Mouse (Mus musculus) midbrain, embryonic 10.5 days (tissue): Measurements from ENCODE around the gene Gm36210. TPM values are rescaled to one million over a fixed set of nuclear protein-coding genes. Genes with fewer than 3 reads are reported as not detected.

Experiments used
- DNase-seq: peaks from one replicate; pipeline ENCODE4 v3.0.0-alpha.2; 2017; ENCODE audit warnings: low spot score
- H3K27ac ChIP-seq: fragments of 300-500 bp; sonication (generic); replicated peaks from 2 replicates; pipeline ENCODE4 v1.5.1; 2016; ENCODE audit warnings: mild to moderate bottlenecking
- H3K27me3 ChIP-seq: fragments of 300-500 bp; sonication (generic); 2 replicates; pipeline ENCODE4 v1.6.1; 2016; ENCODE audit warnings: low read depth, mild to moderate bottlenecking; ENCODE audit not compliant: poor library complexity, severe bottlenecking
- H3K36me3 ChIP-seq: fragments of 300-500 bp; sonication (generic); 2 replicates; pipeline ENCODE4 v1.6.1; 2016; ENCODE audit warnings: mild to moderate bottlenecking, moderate library complexity
- H3K4me1 ChIP-seq: fragments of 300-500 bp; sonication (generic); 2 replicates; pipeline ENCODE4 v1.6.1; 2016
- H3K4me3 ChIP-seq: fragments of 300-500 bp; sonication (generic); 2 replicates; pipeline ENCODE4 v1.5.1; 2016; ENCODE audit warnings: mild to moderate bottlenecking, moderate library complexity
- H3K9me3 ChIP-seq: fragments of 300-500 bp; sonication (generic); replicated peaks from 2 replicates; pipeline ENCODE4 v1.6.1; 2016; ENCODE audit warnings: mild to moderate bottlenecking
- WGBS: fragments of 180-500 bp; shearing (Covaris S2); methylation state at CpG from one replicate; pipeline ENCODE4 v1.1.7; 2016; 5-methylcytosine and 5-hydroxymethylcytosine counted together
- polyA plus RNA-seq: library from polyadenylated mRNA; unstranded; fragments of >200 nt; fragmentation: Nextera tagmentation; extraction: Ambion mirVana; gene quantifications from 2 replicates; pipeline ENCODE4 v1.2.1, GENCODE M21; 2016

The Gm36210 gene
- polyA plus RNA-seq, 1 experiment from 2014 or later, result not detected

- no peaks in the 10 kb centered on the region for H3K27me3 ChIP-seq
Measured at GRCm38 (mm10) chr7:4920976-4921823, 14.9 kb upstream of the Gm36210 start.

GRCm38 (mm10) chr7:4920496-4920895 lies 14.2 kb upstream of the Gm36210 start:
- Histone ChIP-seq H3K36me3 (peaks cover 45% of the 10 kb centered on the region), H3K4me3 (0 out of 2 replicates have a peak overlapping the region, but pooled peaks have one; percentile 59), H3K27ac (peak overlapping the region; percentile 94), H3K4me1 (peaks cover 81% of the 10 kb centered on the region), H3K9me3 (no peaks in the 10 kb centered on the region), H3K27me3 (no peaks in the 10 kb centered on the region)
- DNase-seq, result no peak
- 89% methylated on average over 19 of the region's 19 CpGs for WGBS

More at GRCm38 (mm10) chr7:4920976-4921823, 14.9 kb upstream of the Gm36210 start:
- Histone ChIP-seq H3K4me3 (peak overlapping the region; percentile 59; the same call in 1 of the 2 replicates), H3K9me3 (no peaks in the 10 kb centered on the region), H3K4me1 (peaks cover 82% of the 10 kb centered on the region), H3K27ac (peak overlapping the region; percentile 94), H3K36me3 (peaks cover 45% of the 10 kb centered on the region)
- WGBS, result 64% methylated on average over 23 of the region's 23 CpGs
- no peak for DNase-seq

- 0 out of 2 replicates have a peak overlapping the region, but pooled peaks have one; percentile 7 for H3K4me3 ChIP-seq
- no peak for DNase-seq
- H3K9me3 ChIP-seq, result no peaks in the 10 kb centered on the region
- H3K4me1 ChIP-seq, result peaks cover 76% of the 10 kb centered on the region
- H3K27me3 ChIP-seq, result no peaks in the 10 kb centered on the region
- peaks cover 45% of the 10 kb centered on the region for H3K36me3 ChIP-seq
- WGBS, result 90% methylated on average over 21 of the region's 21 CpGs
- no peak overlapping the region for H3K27ac ChIP-seq
Measured at GRCm38 (mm10) chr7:4919971-4920370, 13.7 kb upstream of the Gm36210 start.

- Histone ChIP-seq H3K27me3 (no peaks in the 10 kb centered on the region), H3K36me3 (peaks cover 45% of the 10 kb centered on the region), H3K9me3 (no peaks in the 10 kb centered on the region), H3K4me3 (peak overlapping the region; percentile 7; the same call in 1 of the 2 replicates), H3K27ac (0 out of 2 replicates have a peak overlapping the region, but pooled peaks have one; percentile 46), H3K4me1 (peaks cover 74% of the 10 kb centered on the region)
- no peak for DNase-seq
- WGBS, result 83% methylated on average over 21 of the region's 21 CpGs
Measured at GRCm38 (mm10) chr7:4919096-4919495, 12.8 kb upstream of the Gm36210 start.

- H3K27me3 ChIP-seq, result no peaks in the 10 kb centered on the region
- H3K4me3 ChIP-seq, result 0 out of 2 replicates have a peak overlapping the region, but pooled peaks have one; percentile 7
- no peak overlapping the region for H3K27ac ChIP-seq
- peaks cover 45% of the 10 kb centered on the region for H3K36me3 ChIP-seq
- peaks cover 71% of the 10 kb centered on the region for H3K4me1 ChIP-seq
- H3K9me3 ChIP-seq, result no peaks in the 10 kb centered on the region
- 92% methylated on average over 15 of the region's 15 CpGs for WGBS
- DNase-seq, result no peak
Measured at GRCm38 (mm10) chr7:4918681-4919080, 12.4 kb upstream of the Gm36210 start.

- Histone ChIP-seq H3K36me3 (peaks cover 45% of the 10 kb centered on the region), H3K27ac (no peak overlapping the region), H3K4me3 (peak overlapping the region; percentile 7; the same call in 1 of the 2 replicates), H3K9me3 (no peaks in the 10 kb centered on the region), H3K4me1 (peaks cover 59% of the 10 kb centered on the region), H3K27me3 (no peaks in the 10 kb centered on the region)
- no peak for DNase-seq
- whole genome bisulfite sequencing, result 93% methylated on average over 2 of the region's 2 CpGs
Measured at GRCm38 (mm10) chr7:4917494-4917893, 11.2 kb upstream of the Gm36210 start.

GRCm38 (mm10) chr7:4915669-4916416 lies 9.5 kb upstream of the Gm36210 start:
- H3K27me3 ChIP-seq, result no peaks in the 10 kb centered on the region
- 28% methylated on average over 14 of the region's 14 CpGs for WGBS
- peak; percentile 27 for DNase-seq

GRCm38 (mm10) chr7:4915007-4915665 lies 8.8 kb upstream of the Gm36210 start, which contains the start of gene Zfp628:
Gene Zfp628, plus strand, starts transcription at chr7:4915217.
- peak within 1 kb of the TSS; percentile 83 for H3K4me3 ChIP-seq
- no peaks in the 10 kb centered on the region for H3K9me3 ChIP-seq
- under 1% methylated on average over 52 of the region's 56 CpGs for WGBS
- peak within 1 kb of the TSS; percentile 99 for H3K27ac ChIP-seq
- DNase-seq, result peak; percentile 93
- H3K4me1 ChIP-seq, result peaks cover 36% of the 10 kb centered on the region
- H3K27me3 ChIP-seq, result no peaks in the 10 kb centered on the region
- H3K36me3 ChIP-seq, result peaks cover 31% of the 10 kb centered on the region

More at GRCm38 (mm10) chr7:4915669-4916416, 9.5 kb upstream of the Gm36210 start:
- Histone ChIP-seq H3K27ac (peak overlapping the region; percentile 99), H3K36me3 (peaks cover 38% of the 10 kb centered on the region), H3K4me3 (peak overlapping the region; percentile 83), H3K9me3 (no peaks in the 10 kb centered on the region), H3K4me1 (peaks cover 42% of the 10 kb centered on the region)

- no peak for DNase-seq
- Histone ChIP-seq H3K36me3 (peaks cover 2% of the 10 kb centered on the region), H3K4me1 (peaks cover 25% of the 10 kb centered on the region), H3K27ac (no peak overlapping the region), H3K4me3 (no peak overlapping the region), H3K27me3 (no peaks in the 10 kb centered on the region), H3K9me3 (no peaks in the 10 kb centered on the region)
- 62% methylated on average over 5 of the region's 5 CpGs for WGBS
Measured at GRCm38 (mm10) chr7:4912248-4912647, 5.9 kb upstream of the Gm36210 start.

- DNase-seq, result peak; percentile 76
- H3K4me1 ChIP-seq, result peaks cover 18% of the 10 kb centered on the region
- no peaks in the 10 kb centered on the region for H3K27me3 ChIP-seq
- no peaks in the 10 kb centered on the region for H3K9me3 ChIP-seq
- 36% methylated on average over 9 of the region's 9 CpGs for WGBS
- no peak overlapping the region for H3K4me3 ChIP-seq
- no peaks in the 10 kb centered on the region for H3K36me3 ChIP-seq
- no peak overlapping the region for H3K27ac ChIP-seq
Measured at GRCm38 (mm10) chr7:4911561-4911960, 5.2 kb upstream of the Gm36210 start.

GRCm38 (mm10) chr7:4902404-4902803 lies 3.9 kb downstream of the Gm36210 start:
- H3K27ac ChIP-seq, result no peak overlapping the region
- DNase-seq, result no peak
- WGBS, result 91% methylated on average over 9 of the region's 9 CpGs

GRCm38 (mm10) chr7:4901171-4901570 lies 5.1 kb downstream of the Gm36210 start:
- Histone ChIP-seq H3K27me3 (peaks cover 26% of the 10 kb centered on the region), H3K27ac (no peak overlapping the region), H3K4me1 (peaks cover 19% of the 10 kb centered on the region), H3K9me3 (peaks cover 10% of the 10 kb centered on the region; the same call in 1 of the 2 replicates), H3K36me3 (no peaks in the 10 kb centered on the region), H3K4me3 (no peak overlapping the region)
- 42% methylated on average over 8 of the region's 8 CpGs for WGBS
- DNase-seq, result peak; percentile 53

More at GRCm38 (mm10) chr7:4902404-4902803, 3.9 kb downstream of the Gm36210 start:
- H3K4me3 ChIP-seq, result no peak overlapping the region
- peaks cover 26% of the 10 kb centered on the region for H3K27me3 ChIP-seq
- peaks cover 19% of the 10 kb centered on the region for H3K4me1 ChIP-seq
- H3K36me3 ChIP-seq, result no peaks in the 10 kb centered on the region
- H3K9me3 ChIP-seq, result peaks cover 10% of the 10 kb centered on the region; the same call in 1 of the 2 replicates
